Mouse (Mus musculus) E14TG2a.4 (cell line): ENCODE measurements around the gene Zfp42.

ENCODE experiments used
- CTCF ChIP-seq: conservative IDR thresholded peaks from 2 replicates; pipeline ENCODE4 v1.5.1; 2014; ENCODE audit warnings: low read length
- NANOG ChIP-seq: IDR thresholded peaks from 2 replicates; pipeline ENCODE4 v1.6.1; 2014; ENCODE audit warnings: borderline replicate concordance, low read length, mixed read lengths
- POU5F1 ChIP-seq: IDR thresholded peaks from 2 replicates; pipeline ENCODE4 v1.6.1; 2014; ENCODE audit warnings: low read length, borderline replicate concordance

DNA sequence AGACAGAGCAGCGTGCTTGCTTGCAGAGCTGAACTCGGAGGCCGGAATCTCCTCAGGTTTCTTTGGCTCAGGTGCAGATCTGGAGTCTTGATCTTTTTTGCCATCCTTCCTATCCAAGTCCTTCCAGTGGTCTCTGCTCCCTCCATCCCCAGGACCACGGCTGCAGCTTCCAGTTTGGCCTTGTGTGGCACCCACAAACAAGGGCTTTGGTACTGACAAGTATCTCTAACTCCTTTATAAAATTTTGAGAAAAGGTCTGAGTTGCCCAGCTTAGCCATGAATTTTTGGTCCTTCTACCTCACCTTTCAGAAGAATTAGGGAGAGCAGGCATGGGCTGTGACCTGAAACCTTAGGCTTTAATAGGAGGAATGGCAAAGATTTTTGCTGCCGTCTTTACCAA, 17.0 kb downstream of the Zfp42 start:
- no peak for TF ChIP-seq CTCF
- TF ChIP-seq POU5F1, result no peak
- TF ChIP-seq NANOG, result no peak
